Mouse (Mus musculus): ENCODE results near the gene Gramd1b. TPM values are rescaled to one million over a fixed set of nuclear protein-coding genes. Genes with fewer than 3 reads are reported as not detected.

The Gramd1b gene
- polyA plus RNA-seq (2012): 0.02 and 0.06 TPM in 2 replicates

DNA sequence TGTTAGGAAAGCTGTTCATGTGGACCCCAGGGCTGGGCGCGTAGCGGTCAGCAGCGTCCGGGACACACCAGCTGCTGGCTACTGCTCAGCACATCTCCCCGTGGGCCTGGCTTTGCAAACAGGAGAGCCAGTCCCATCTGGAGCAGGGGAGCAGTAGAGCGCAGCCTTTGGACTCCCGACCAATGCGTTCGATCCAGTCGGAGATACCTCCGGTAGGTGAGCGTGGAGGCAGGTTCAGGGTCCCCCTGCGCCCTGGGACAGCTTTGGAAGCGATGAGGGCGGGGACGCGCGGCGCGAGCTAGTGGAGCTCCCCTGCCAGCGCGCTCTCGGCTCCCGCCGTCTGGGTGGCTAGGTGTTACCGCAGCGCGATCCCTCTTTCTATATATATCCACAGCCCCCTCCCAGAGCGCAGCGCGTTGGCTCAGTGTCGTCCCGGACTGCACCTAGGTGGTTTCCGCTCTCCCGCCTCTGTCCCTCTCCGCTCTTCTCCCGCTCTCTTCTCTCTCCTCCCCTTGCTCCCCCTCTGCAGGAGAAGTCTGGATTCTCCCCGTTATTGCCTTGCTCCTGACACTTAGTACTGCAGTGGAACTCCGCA, at the start of gene Gramd1b:
Gramd1b (minus strand) TSS at position 357 of the 595 bp plus-strand sequence.
- Histone ChIP-seq H3K9me3 (ENCODE audit: control insufficient read depth, low read length) (no peaks in the 10 kb centered on the region), H3K4me1 (ENCODE audit: control insufficient read depth) (no peaks in the 10 kb centered on the region), H3K36me3 (ENCODE audit: control insufficient read depth) (no peaks in the 10 kb centered on the region), H3K27me3 (ENCODE audit: control insufficient read depth) (peaks cover 6% of the 10 kb centered on the region), H3K4me3 (replicated peaks) (peak within 1 kb of the TSS; percentile 3)
- TF ChIP-seq TAL1 (IDR thresholded peaks at IDR 0.05; ENCODE audit: low read length): no peak
- no peak for TF ChIP-seq GATA1 (IDR thresholded peaks at IDR 0.05; ENCODE audit: low read length)

DNA sequence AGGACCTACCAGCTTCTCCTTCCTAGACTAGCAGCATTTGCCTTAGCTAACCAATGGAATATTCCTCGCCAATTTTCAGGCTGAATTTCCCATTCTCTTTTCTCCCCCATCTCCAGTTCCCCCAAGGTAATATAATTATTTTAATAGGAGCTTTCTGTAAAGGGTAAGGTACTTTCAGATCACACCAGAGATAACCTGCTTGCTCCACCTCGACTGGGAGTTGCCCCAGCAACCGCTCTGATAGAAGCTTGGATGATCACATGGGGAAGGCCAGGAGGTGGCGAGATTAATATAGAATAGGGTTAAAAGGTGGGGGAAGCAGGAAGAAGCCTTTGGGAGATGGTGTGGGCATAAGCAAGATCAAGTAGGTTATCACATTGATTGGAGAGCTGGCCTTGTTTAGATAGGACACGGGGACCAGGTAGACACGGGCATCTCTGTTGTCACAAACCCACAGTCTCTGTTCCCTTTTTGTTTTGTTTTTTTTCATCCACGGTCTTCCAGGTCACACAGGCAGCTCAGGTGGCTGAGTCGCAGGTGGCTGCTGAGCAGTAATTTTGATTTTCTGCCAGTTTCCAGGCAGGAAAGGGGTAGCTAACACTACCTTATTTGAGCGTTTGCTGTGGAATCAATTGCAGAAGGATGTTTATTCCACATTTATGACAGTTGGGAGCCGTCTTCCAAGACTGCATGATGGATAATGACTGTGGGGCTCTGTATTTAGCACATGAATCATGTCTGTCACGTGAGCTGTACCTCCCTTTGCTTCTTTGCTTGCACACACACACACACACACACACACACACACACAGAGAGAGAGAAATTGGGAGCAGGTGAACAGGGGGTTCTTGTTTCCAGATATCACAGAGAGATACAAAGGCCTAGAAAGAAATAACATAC, 47.8 kb upstream of the Gramd1b start:
- TF ChIP-seq TAL1 (IDR thresholded peaks at IDR 0.05; ENCODE audit: low read length) (no peak), GATA1 (IDR thresholded peaks at IDR 0.05; ENCODE audit: low read length) (no peak)
- no peaks in the 10 kb centered on the region for H3K4me1 ChIP-seq (ENCODE audit: control insufficient read depth)
- no peaks in the 10 kb centered on the region for H3K9me3 ChIP-seq (ENCODE audit: control insufficient read depth, low read length)
- no peak overlapping the region for H3K4me3 ChIP-seq (replicated peaks)
- H3K27me3 ChIP-seq (ENCODE audit: control insufficient read depth): no peaks in the 10 kb centered on the region
- no peaks in the 10 kb centered on the region for H3K36me3 ChIP-seq (ENCODE audit: control insufficient read depth)

DNA sequence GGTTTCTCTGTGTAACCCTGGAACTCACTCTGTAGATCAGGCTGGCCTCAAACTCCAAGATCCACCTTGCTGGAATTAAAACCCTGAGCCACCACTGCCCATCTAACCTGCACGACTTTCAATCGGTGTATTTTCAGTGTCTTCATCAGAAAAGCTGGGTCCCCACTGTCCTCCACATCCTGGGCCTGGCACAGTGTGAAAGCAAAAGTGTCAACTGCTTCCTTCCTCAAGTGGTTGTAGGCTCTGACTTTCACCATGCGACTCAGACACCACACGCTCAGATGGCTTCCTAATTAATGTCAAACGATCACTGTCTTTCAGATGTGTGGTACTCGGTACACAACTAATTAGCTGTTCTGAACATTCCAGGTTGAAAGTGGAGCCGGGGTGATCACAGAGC, 45.9 kb upstream of the Gramd1b start:
- no peaks in the 10 kb centered on the region for H3K36me3 ChIP-seq (ENCODE audit: control insufficient read depth)
- H3K4me1 ChIP-seq (ENCODE audit: control insufficient read depth): no peaks in the 10 kb centered on the region
- H3K4me3 ChIP-seq (replicated peaks): no peak overlapping the region
- no peaks in the 10 kb centered on the region for H3K27me3 ChIP-seq (ENCODE audit: control insufficient read depth)
- TF ChIP-seq GATA1 (IDR thresholded peaks at IDR 0.05; ENCODE audit: low read length): no peak
- no peak for TF ChIP-seq TAL1 (IDR thresholded peaks at IDR 0.05; ENCODE audit: low read length)
- H3K9me3 ChIP-seq (ENCODE audit: control insufficient read depth, low read length): no peaks in the 10 kb centered on the region

DNA sequence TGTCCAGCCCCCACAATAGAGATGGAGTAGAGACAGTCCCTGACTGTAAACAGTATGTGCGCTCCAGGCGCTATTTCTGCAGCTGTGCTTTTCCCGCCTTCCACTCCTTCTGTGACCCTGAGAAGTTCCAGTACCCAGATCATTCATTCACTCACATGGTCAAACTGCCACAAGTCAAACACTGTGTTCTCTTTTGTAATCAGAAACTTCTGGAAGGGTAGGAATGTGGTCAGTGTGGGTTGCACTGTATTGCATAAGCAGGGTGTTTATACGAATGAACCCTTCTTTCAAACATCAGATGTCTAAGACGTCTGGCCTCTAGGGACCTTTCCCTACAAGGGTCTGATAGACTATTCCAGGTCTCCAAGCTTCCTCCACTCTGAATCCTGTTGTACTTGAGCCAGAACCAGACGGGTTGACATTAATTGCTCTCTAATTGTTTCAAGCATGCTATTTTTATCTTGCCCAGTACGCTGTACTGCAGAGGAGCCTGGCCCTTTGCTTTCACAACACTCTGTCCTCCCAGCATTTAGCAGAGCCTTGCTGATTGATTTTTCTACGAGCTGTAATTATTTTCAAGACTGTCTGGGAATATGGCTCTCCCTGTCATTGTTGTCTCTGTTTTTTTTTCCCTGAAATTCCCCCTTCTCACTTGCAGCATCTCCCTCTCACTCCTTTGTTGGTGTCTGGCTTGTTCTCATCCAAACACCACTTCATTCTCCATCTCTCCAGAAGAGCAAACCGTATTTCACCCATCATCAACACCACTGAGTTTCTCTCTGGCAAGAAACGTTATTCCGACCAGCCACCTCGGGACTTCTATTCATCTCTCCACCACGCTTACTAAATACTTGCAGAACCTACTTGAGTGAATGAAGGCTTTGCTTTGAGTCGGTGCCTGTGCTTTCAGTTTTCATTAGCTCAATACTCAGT, 44.1 kb upstream of the Gramd1b start:
- Histone ChIP-seq H3K4me3 (replicated peaks) (no peak overlapping the region), H3K36me3 (ENCODE audit: control insufficient read depth) (no peaks in the 10 kb centered on the region), H3K4me1 (ENCODE audit: control insufficient read depth) (no peaks in the 10 kb centered on the region), H3K27me3 (ENCODE audit: control insufficient read depth) (no peaks in the 10 kb centered on the region), H3K9me3 (ENCODE audit: control insufficient read depth, low read length) (no peaks in the 10 kb centered on the region)
- TF ChIP-seq GATA1 (IDR thresholded peaks at IDR 0.05; ENCODE audit: low read length) (no peak), TAL1 (IDR thresholded peaks at IDR 0.05; ENCODE audit: low read length) (no peak)

DNA sequence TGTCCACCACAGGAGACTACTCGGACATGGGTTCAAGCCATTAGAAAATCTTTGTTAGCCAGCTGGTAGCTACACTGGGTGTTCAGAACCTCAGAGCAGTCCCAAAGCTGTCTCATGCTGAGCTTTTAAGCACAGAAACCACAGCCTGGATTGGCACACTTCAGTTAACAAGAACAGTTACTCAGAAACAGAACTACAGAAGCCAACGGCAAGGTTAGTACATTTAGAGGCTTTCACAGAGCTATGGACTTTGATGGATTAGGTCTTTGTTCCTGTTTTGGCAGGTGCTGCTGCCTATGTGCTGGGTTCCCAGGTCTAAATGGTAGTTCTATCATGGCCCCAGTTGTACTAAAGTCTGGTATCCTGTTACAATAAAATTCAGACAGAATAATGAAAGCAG, 40.1 kb upstream of the Gramd1b start:
- Histone ChIP-seq H3K9me3 (ENCODE audit: control insufficient read depth, low read length) (no peaks in the 10 kb centered on the region), H3K4me3 (replicated peaks) (no peak overlapping the region), H3K4me1 (ENCODE audit: control insufficient read depth) (no peaks in the 10 kb centered on the region), H3K27me3 (ENCODE audit: control insufficient read depth) (no peaks in the 10 kb centered on the region), H3K36me3 (ENCODE audit: control insufficient read depth) (no peaks in the 10 kb centered on the region)
- no peak for TF ChIP-seq TAL1 (IDR thresholded peaks at IDR 0.05; ENCODE audit: low read length)
- no peak for TF ChIP-seq GATA1 (IDR thresholded peaks at IDR 0.05; ENCODE audit: low read length)

DNA sequence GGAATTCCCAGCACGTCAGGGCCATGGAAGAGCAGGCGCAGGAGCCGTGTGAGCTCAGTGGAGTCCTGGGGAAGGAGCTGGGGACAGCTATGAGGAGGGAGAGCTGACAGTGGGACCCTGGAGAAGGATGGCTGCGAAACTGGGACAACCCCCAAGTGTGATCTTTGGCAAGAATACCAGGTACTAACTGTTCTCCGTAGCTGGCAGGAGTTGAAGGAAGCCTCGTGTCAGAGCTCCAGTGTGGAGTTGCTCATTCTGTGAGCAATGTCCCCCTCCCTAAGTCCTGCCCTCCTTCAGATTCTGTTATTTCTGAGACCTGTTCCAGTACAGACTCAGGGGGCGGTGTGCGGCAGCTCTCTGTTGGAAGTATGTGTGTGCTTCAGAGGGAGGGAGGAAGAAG, 36.9 kb upstream of the Gramd1b start:
- Histone ChIP-seq H3K4me1 (ENCODE audit: control insufficient read depth) (no peaks in the 10 kb centered on the region), H3K36me3 (ENCODE audit: control insufficient read depth) (no peaks in the 10 kb centered on the region), H3K9me3 (ENCODE audit: control insufficient read depth, low read length) (no peaks in the 10 kb centered on the region), H3K4me3 (replicated peaks) (no peak overlapping the region), H3K27me3 (ENCODE audit: control insufficient read depth) (no peaks in the 10 kb centered on the region)
- TF ChIP-seq GATA1 (IDR thresholded peaks at IDR 0.05; ENCODE audit: low read length) (no peak), TAL1 (IDR thresholded peaks at IDR 0.05; ENCODE audit: low read length) (no peak)

DNA sequence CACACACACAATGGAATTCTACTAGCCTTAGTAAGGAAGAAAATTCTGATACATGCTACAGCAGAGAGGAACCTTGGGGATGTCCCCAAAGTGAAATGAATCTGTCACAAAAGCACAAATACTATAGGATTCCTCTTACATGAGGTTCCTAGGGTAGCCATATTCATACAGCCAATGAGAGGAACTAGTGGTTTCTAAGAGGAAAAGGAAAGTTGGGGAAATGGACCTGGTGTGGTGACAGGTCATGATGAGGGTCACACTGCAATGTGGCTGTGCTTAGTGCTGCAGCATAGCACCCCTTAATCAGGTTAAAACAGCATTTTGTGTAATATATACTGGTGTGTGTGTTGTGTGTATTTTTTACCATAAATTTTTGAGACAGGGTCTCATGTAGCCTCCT, 32.6 kb upstream of the Gramd1b start:
- no peaks in the 10 kb centered on the region for H3K9me3 ChIP-seq (ENCODE audit: control insufficient read depth, low read length)
- TF ChIP-seq TAL1 (IDR thresholded peaks at IDR 0.05; ENCODE audit: low read length): no peak
- no peak for TF ChIP-seq GATA1 (IDR thresholded peaks at IDR 0.05; ENCODE audit: low read length)
- H3K36me3 ChIP-seq (ENCODE audit: control insufficient read depth): no peaks in the 10 kb centered on the region
- H3K4me1 ChIP-seq (ENCODE audit: control insufficient read depth): no peaks in the 10 kb centered on the region
- no peaks in the 10 kb centered on the region for H3K27me3 ChIP-seq (ENCODE audit: control insufficient read depth)
- H3K4me3 ChIP-seq (replicated peaks): no peak overlapping the region

DNA sequence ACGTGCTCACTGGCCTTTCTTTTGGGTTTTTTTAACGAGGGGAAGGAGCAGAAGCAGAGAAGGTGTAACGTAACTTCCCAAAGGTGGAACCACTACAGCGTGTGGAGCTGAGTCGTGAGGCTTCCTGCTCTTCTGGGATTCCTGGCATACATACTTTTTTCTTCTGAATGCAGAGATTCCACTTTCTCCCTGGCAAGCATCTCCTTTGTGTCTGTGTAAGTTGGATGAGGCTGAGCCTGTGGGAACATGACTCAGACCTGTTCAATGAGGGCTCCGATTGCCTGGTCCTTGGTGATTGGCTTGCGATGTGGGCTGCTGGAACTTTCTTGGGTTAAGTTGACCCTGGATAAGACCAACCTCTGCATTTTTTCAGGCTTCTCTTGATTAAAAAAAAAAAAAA, 28.5 kb upstream of the Gramd1b start:
- H3K4me1 ChIP-seq (ENCODE audit: control insufficient read depth): no peaks in the 10 kb centered on the region
- no peaks in the 10 kb centered on the region for H3K9me3 ChIP-seq (ENCODE audit: control insufficient read depth, low read length)
- H3K36me3 ChIP-seq (ENCODE audit: control insufficient read depth): no peaks in the 10 kb centered on the region
- TF ChIP-seq TAL1 (IDR thresholded peaks at IDR 0.05; ENCODE audit: low read length) (no peak), GATA1 (IDR thresholded peaks at IDR 0.05; ENCODE audit: low read length) (no peak)
- H3K27me3 ChIP-seq (ENCODE audit: control insufficient read depth): no peaks in the 10 kb centered on the region
- no peak overlapping the region for H3K4me3 ChIP-seq (replicated peaks)

DNA sequence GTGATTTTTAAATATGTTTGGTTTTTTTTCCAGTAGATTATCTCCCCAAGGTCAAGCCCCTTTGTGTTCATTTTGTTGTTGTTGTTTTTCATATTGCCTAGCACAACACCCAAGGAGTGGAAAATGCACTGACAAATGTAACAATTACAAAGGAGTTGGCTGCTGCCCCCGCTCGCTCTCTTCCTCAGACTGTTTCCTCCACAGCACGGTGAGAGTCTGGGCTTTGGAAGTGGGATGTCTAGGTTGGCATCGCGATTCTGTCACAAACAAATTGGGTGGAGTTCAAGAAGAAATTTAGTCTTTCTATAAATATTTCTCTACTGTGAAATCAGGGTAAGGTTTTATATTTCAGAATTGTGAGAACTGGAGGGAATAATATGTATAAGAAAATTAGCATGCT, 26.6 kb upstream of the Gramd1b start:
- no peak for TF ChIP-seq TAL1 (IDR thresholded peaks at IDR 0.05; ENCODE audit: low read length)
- TF ChIP-seq GATA1 (IDR thresholded peaks at IDR 0.05; ENCODE audit: low read length): no peak
- no peaks in the 10 kb centered on the region for H3K27me3 ChIP-seq (ENCODE audit: control insufficient read depth)

More for the DNA sequence above, 26.6 kb upstream of the Gramd1b start:
- Histone ChIP-seq H3K36me3 (ENCODE audit: control insufficient read depth) (no peaks in the 10 kb centered on the region), H3K4me1 (ENCODE audit: control insufficient read depth) (no peaks in the 10 kb centered on the region), H3K9me3 (ENCODE audit: control insufficient read depth, low read length) (no peaks in the 10 kb centered on the region), H3K4me3 (replicated peaks) (no peak overlapping the region)

All from erythroblast, embryonic 14.5 days (primary cell).